Mouse (Mus musculus): ENCODE measurements around the gene Als2cr12. TPM values are rescaled to one million over a fixed set of nuclear protein-coding genes. Genes with fewer than 3 reads are reported as not detected.
"Not testable (repeated sequence)": the region's sequence is repeated elsewhere in the genome, so short reads cannot be mapped to it uniquely, and the experiment has no call there.

Gene Als2cr12
- polyA plus RNA-seq (2015; fragmentation: Nextera tagmentation; extraction: Ambion mirVana) = not detected in 2 replicates

DNA sequence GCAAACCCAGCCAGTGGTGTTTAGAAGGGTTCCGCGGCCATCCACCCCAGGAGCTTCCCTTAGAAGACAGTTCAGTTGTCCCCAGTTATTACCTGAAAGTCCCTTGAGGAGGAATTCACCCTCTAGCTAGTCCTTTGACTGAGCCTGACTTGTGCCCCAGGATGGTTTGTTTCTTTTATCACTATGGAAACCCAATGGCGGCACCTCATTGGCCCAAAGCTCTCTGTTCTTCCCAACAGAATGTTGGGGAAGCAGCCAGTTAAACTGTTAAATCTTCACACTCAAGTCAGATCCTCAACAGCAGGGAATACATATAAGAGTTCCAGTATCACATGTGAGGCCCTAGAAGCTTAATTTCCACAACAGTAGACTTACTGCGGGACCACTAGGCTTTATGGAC lies at the start of gene Als2cr12:
Gene Als2cr12 (minus strand): TSS at position 180 of the 400 bp plus-strand sequence.
- not testable (repeated sequence) for ATAC-seq (replicated peaks; ENCODE audit: extremely low read depth, insufficient read depth, low FRiP score)
- 78% methylated on average over 4 of the region's 4 CpGs for WGBS

DNA sequence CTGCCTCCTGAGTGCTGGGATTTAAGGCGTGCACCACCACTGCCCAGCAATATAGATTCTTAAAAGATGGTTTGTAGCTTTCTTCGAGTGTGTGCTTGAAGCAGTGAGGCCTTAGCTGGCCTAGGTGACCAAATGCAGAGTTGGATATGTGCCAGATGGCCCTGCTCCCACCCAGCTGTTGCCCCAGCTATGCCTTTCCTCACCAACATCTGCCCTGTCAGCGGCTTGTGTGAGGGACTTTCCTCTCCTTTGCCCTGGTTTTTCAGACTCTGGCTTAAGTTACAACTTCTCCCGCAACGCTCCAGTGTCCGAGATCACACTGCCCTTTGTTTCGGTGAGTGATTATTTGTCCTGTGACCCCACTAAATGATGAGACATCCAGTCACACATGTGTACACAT lies 48.9 kb upstream of the Als2cr12 start:
- no peak overlapping the region for H3K4me3 ChIP-seq (ENCODE audit: low read length)
- H3K27ac ChIP-seq (ENCODE audit: low read length) = no peak overlapping the region
- 84% methylated on average over 7 of the region's 7 CpGs for WGBS
- no peak overlapping the region for H3K9ac ChIP-seq (ENCODE audit: low read length)
- no peak overlapping the region for H3K4me2 ChIP-seq (ENCODE audit: low read depth, low read length)
- H3K27me3 ChIP-seq (ENCODE audit: control insufficient read depth, insufficient read depth, low read length) = no peaks in the 10 kb centered on the region
- H3K4me1 ChIP-seq (ENCODE audit: control insufficient read depth, insufficient read depth, low read length) = no peaks in the 10 kb centered on the region
- H3K9me3 ChIP-seq (replicated peaks; ENCODE audit: control insufficient read depth, low read length) = no peaks in the 10 kb centered on the region
- peaks cover 65% of the 10 kb centered on the region for H3K36me3 ChIP-seq (ENCODE audit: control insufficient read depth, insufficient read depth)
- ATAC-seq (replicated peaks; ENCODE audit: extremely low read depth, insufficient read depth, low FRiP score) = no peak

More for the DNA sequence above, at the start of gene Als2cr12:
- H3K4me1 ChIP-seq (ENCODE audit: control insufficient read depth, insufficient read depth, low read length); H3K9me3 ChIP-seq (replicated peaks; ENCODE audit: control insufficient read depth, low read length); H3K36me3 ChIP-seq (ENCODE audit: control insufficient read depth, insufficient read depth); H3K27ac ChIP-seq (ENCODE audit: low read length); H3K27me3 ChIP-seq (ENCODE audit: control insufficient read depth, insufficient read depth, low read length); H3K4me2 ChIP-seq (ENCODE audit: low read depth, low read length); H3K9ac ChIP-seq (ENCODE audit: low read length); H3K4me3 ChIP-seq (ENCODE audit: low read length): not testable (repeated sequence)

DNA sequence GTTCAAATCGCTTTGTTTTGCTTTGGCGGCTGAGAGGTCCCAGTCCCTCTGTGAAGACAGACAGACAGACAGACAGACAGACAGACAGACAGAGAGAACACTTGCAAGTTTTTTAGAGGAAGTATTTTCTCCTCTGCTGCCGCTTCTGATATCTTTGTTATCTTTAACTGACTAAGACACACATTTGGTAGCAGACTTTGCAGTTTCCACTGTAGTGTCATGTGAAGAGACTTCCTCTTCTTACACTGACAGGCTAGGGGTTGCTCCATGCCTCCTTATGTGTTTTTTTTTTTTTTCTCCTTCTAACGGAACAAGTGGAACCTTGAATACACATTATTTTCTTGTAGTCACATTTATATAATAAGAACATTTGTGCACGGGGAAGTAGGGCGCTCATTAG lies 47.5 kb upstream of the Als2cr12 start:
- no peak for ATAC-seq (replicated peaks; ENCODE audit: extremely low read depth, insufficient read depth, low FRiP score)
- no peak overlapping the region for H3K4me2 ChIP-seq (ENCODE audit: low read depth, low read length)
- H3K9ac ChIP-seq (ENCODE audit: low read length) = no peak overlapping the region
- no peaks in the 10 kb centered on the region for H3K4me1 ChIP-seq (ENCODE audit: control insufficient read depth, insufficient read depth, low read length)
- 68% methylated on average over 6 of the region's 6 CpGs for WGBS
- no peaks in the 10 kb centered on the region for H3K27me3 ChIP-seq (ENCODE audit: control insufficient read depth, insufficient read depth, low read length)
- H3K36me3 ChIP-seq (ENCODE audit: control insufficient read depth, insufficient read depth) = peaks cover 56% of the 10 kb centered on the region
- peak overlapping the region; percentile 26; the same call in 1 of the 2 replicates for H3K27ac ChIP-seq (ENCODE audit: low read length)
- H3K4me3 ChIP-seq (ENCODE audit: low read length) = no peak overlapping the region
- no peaks in the 10 kb centered on the region for H3K9me3 ChIP-seq (replicated peaks; ENCODE audit: control insufficient read depth, low read length)

DNA sequence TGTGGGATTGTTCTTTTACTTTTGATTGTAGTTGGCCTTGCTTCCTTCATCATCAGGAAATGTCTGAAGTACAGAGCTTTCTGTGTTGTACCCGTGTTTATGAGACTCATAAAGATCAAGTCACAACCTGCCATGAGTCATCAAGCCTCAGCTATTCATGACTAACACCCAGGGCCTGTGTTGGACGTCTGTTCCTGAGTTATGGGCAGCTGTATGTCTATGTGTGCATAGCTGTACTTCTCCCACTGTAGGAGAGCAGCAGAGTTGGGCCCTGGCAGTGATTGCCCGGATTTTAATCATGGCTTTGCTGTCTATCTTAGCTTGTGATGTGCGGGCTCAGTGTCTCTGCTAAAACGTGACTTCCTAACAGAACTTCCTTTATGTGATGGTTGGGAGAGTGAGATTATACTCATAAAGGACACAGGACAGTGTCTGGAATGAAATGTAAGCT lies 46.8 kb upstream of the Als2cr12 start:
- WGBS = 62% methylated on average over 5 of the region's 5 CpGs
- Histone ChIP-seq H3K27me3 (ENCODE audit: control insufficient read depth, insufficient read depth, low read length) (no peaks in the 10 kb centered on the region), H3K27ac (ENCODE audit: low read length) (peak overlapping the region; percentile 26; the same call in 1 of the 2 replicates), H3K4me3 (ENCODE audit: low read length) (no peak overlapping the region), H3K4me1 (ENCODE audit: control insufficient read depth, insufficient read depth, low read length) (no peaks in the 10 kb centered on the region), H3K9ac (ENCODE audit: low read length) (no peak overlapping the region), H3K4me2 (ENCODE audit: low read depth, low read length) (no peak overlapping the region), H3K9me3 (replicated peaks; ENCODE audit: control insufficient read depth, low read length) (no peaks in the 10 kb centered on the region), H3K36me3 (ENCODE audit: control insufficient read depth, insufficient read depth) (peaks cover 55% of the 10 kb centered on the region)
- no peak for ATAC-seq (replicated peaks; ENCODE audit: extremely low read depth, insufficient read depth, low FRiP score)

DNA sequence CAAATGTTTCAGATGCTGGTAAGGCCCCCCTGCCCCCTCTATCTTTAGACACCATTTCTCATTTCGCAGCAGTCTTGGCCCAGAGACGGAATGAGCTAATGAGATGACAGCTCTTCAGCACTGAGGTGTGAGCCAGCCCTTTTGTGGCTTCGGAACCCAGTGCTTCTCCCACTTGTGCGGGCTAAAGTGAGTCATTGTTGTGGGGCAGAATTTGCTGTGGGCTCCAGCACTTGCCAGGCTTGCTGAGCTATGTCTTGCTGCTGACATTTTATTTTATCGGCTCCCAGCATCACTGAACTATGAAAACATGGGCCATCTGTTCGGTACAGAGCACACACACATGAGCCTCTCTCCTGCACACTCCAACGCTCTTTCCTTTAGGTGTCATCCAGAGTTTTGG lies 43.7 kb upstream of the Als2cr12 start:
- H3K4me1 ChIP-seq (ENCODE audit: control insufficient read depth, insufficient read depth, low read length) = no peaks in the 10 kb centered on the region
- H3K9me3 ChIP-seq (replicated peaks; ENCODE audit: control insufficient read depth, low read length) = no peaks in the 10 kb centered on the region
- no peak overlapping the region for H3K27ac ChIP-seq (ENCODE audit: low read length)
- no peak overlapping the region for H3K4me2 ChIP-seq (ENCODE audit: low read depth, low read length)
- ATAC-seq (replicated peaks; ENCODE audit: extremely low read depth, insufficient read depth, low FRiP score) = no peak
- no peak overlapping the region for H3K9ac ChIP-seq (ENCODE audit: low read length)
- 82% methylated on average over 7 of the region's 7 CpGs for WGBS
- no peaks in the 10 kb centered on the region for H3K27me3 ChIP-seq (ENCODE audit: control insufficient read depth, insufficient read depth, low read length)
- H3K36me3 ChIP-seq (ENCODE audit: control insufficient read depth, insufficient read depth) = peaks cover 53% of the 10 kb centered on the region
- H3K4me3 ChIP-seq (ENCODE audit: low read length) = no peak overlapping the region

DNA sequence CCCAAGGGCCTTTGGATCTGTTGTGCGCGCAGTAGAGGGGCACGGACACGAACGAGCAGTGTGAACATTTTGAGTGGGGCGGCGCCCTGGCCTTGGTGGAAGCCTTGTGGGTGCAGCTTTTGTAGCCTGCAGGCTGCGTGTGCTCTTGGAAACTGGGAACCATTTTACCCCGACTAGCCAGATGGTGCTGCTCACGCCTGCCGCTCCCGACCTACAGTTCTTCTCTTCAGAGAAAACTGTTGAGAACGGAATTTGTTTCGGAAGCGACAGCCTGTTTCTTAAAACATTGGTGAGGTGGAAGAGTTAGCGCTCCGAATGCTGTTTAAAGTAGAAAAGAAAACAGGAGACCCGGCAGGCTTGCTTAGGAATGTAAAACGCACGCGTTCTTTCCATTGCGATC lies 41.2 kb upstream of the Als2cr12 start:
- H3K4me2 ChIP-seq (ENCODE audit: low read depth, low read length) = no peak overlapping the region
- no peaks in the 10 kb centered on the region for H3K4me1 ChIP-seq (ENCODE audit: control insufficient read depth, insufficient read depth, low read length)
- WGBS = 91% methylated on average over 22 of the region's 22 CpGs
- H3K4me3 ChIP-seq (ENCODE audit: low read length) = no peak overlapping the region
- no peak overlapping the region for H3K27ac ChIP-seq (ENCODE audit: low read length)
- H3K9ac ChIP-seq (ENCODE audit: low read length) = no peak overlapping the region
- H3K27me3 ChIP-seq (ENCODE audit: control insufficient read depth, insufficient read depth, low read length) = no peaks in the 10 kb centered on the region
- peaks cover 57% of the 10 kb centered on the region for H3K36me3 ChIP-seq (ENCODE audit: control insufficient read depth, insufficient read depth)
- no peaks in the 10 kb centered on the region for H3K9me3 ChIP-seq (replicated peaks; ENCODE audit: control insufficient read depth, low read length)
- no peak for ATAC-seq (replicated peaks; ENCODE audit: extremely low read depth, insufficient read depth, low FRiP score)

DNA sequence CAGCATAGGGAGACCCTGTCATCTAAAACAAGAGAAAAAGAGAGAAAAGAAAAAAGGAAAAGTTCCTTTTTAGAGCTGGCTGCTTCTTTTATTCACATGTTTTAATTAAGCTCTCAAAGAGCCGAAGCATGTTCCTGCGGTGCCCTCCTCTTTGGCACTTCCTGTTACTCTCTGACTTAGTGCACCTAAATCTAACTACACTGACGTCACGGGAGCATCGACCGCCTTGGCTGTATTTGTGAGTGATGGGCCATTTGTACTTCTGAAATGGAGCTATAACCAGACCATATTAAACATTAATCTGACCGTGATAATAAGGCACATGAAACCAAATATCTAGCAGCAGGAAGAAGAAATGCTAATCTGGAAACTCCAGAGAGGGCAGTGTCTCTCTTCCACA lies 40.2 kb upstream of the Als2cr12 start:
- ATAC-seq (replicated peaks; ENCODE audit: extremely low read depth, insufficient read depth, low FRiP score) = no peak
- peaks cover 53% of the 10 kb centered on the region for H3K36me3 ChIP-seq (ENCODE audit: control insufficient read depth, insufficient read depth)

DNA sequence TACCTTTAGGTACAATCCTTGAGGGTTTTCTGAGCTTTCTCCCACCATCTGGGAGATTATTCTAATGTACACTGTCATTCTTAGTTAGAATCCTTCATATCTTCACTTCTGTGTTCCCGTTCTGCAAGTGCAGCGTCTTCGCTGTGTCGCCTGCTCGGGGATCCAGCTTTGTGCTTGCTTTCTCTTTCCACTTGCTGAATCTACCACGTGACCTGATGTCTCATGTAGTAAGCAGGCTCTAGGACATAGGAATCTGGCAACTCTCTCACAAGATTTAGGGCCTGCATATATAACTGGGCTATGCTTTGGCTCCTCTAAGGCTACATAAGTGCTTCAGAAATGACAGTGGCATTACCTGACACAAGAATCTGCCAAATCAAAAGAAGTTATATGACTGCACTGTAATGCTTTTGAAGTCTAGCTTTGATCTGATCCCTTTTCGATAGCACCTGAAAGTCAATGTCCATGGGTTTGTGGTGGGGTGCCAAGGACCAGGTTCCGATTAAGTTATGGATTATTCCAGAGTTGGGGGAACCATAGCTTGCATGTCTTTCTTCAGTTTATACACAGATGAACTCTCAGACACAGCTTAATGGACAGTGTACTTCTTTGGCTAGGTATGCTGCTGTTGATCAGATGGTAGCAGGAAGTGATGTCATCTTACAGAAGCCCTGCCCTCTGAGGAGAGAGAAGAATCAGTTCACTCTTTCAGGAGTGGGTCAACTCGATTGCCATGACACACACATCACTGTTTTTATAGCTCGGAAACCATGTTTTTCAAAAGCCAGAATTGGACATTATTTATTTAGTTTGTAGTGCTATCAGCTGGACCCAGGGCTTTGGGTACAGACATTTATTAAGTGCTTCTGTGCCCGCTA lies 38.5 kb upstream of the Als2cr12 start:
- no peak for ATAC-seq (replicated peaks; ENCODE audit: extremely low read depth, insufficient read depth, low FRiP score)

More for the DNA sequence above, 40.2 kb upstream of the Als2cr12 start:
- no peak overlapping the region for H3K4me3 ChIP-seq (ENCODE audit: low read length)
- no peak overlapping the region for H3K9ac ChIP-seq (ENCODE audit: low read length)
- no peaks in the 10 kb centered on the region for H3K27me3 ChIP-seq (ENCODE audit: control insufficient read depth, insufficient read depth, low read length)
- H3K27ac ChIP-seq (ENCODE audit: low read length) = no peak overlapping the region
- WGBS = 90% methylated on average over 7 of the region's 7 CpGs
- no peak overlapping the region for H3K4me2 ChIP-seq (ENCODE audit: low read depth, low read length)
- no peaks in the 10 kb centered on the region for H3K9me3 ChIP-seq (replicated peaks; ENCODE audit: control insufficient read depth, low read length)
- H3K4me1 ChIP-seq (ENCODE audit: control insufficient read depth, insufficient read depth, low read length) = no peaks in the 10 kb centered on the region

DNA sequence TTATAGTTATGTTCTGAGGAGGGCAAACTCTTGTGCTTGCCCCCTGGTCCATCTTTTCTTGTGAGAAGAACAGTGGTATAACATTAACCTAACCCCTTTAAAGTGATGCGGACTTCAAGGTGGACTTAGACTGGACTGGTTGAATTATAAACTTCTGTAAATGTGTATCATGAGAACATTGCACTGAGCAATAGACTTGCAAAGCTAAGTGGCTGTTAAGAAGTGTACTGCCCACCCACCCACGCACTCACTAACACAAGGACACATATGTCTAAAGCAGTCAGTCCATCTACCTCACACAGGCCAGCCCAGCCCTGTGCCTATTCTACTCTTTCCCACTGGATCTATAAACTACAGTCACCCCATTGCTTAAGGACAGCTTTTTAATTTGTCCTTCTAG lies 37.8 kb upstream of the Als2cr12 start:
- no peak overlapping the region for H3K27ac ChIP-seq (ENCODE audit: low read length)
- peaks cover 59% of the 10 kb centered on the region for H3K36me3 ChIP-seq (ENCODE audit: control insufficient read depth, insufficient read depth)
- 93% methylated on average over 2 of the region's 2 CpGs for WGBS

More for the DNA sequence above, 38.5 kb upstream of the Als2cr12 start:
- WGBS = 90% methylated on average over 11 of the region's 11 CpGs
- Histone ChIP-seq H3K4me1 (ENCODE audit: control insufficient read depth, insufficient read depth, low read length) (no peaks in the 10 kb centered on the region), H3K36me3 (ENCODE audit: control insufficient read depth, insufficient read depth) (peaks cover 55% of the 10 kb centered on the region), H3K9me3 (replicated peaks; ENCODE audit: control insufficient read depth, low read length) (no peaks in the 10 kb centered on the region), H3K9ac (ENCODE audit: low read length) (no peak overlapping the region), H3K4me3 (ENCODE audit: low read length) (no peak overlapping the region), H3K27ac (ENCODE audit: low read length) (no peak overlapping the region), H3K4me2 (ENCODE audit: low read depth, low read length) (no peak overlapping the region), H3K27me3 (ENCODE audit: control insufficient read depth, insufficient read depth, low read length) (no peaks in the 10 kb centered on the region)

More for the DNA sequence above, 37.8 kb upstream of the Als2cr12 start:
- Histone ChIP-seq H3K9ac (ENCODE audit: low read length) (no peak overlapping the region), H3K4me3 (ENCODE audit: low read length) (no peak overlapping the region), H3K9me3 (replicated peaks; ENCODE audit: control insufficient read depth, low read length) (no peaks in the 10 kb centered on the region), H3K4me1 (ENCODE audit: control insufficient read depth, insufficient read depth, low read length) (no peaks in the 10 kb centered on the region), H3K27me3 (ENCODE audit: control insufficient read depth, insufficient read depth, low read length) (no peaks in the 10 kb centered on the region), H3K4me2 (ENCODE audit: low read depth, low read length) (no peak overlapping the region)
- no peak for ATAC-seq (replicated peaks; ENCODE audit: extremely low read depth, insufficient read depth, low FRiP score)

All from heart, embryonic 16.5 days (tissue).